Mouse (Mus musculus): ENCODE results near the gene Vps37c.

DNA sequence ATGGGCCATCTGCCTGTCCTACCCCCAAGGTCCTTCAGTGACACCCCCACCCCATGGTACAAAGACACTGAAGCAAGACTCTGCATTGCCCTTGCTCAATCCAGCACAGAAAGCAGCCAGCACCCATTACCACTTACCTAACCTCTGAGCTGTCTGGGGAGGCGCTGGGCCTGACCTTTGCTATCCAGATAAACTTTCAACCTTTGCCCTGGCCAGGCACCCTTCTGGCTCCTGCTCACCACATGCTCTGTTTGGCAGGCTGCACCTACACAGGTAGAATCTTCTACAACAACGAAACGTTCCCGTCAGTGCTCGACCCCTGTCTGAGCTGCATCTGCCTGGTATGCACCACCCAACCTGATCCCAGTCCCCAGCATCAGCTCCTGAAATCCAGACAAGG lies 30.8 kb upstream of the Vps37c start:
- TF ChIP-seq CTCF (IDR thresholded peaks at IDR 0.05; ENCODE audit: low read depth): no peak
- no peak for TF ChIP-seq EP300 (IDR thresholded peaks at IDR 0.05; ENCODE audit: low read depth)
